Mouse (Mus musculus): Measurements from ENCODE around the gene Arhgef10l. TPM values are rescaled to one million over a fixed set of nuclear protein-coding genes. Genes with fewer than 3 reads are reported as not detected.

The Arhgef10l gene
- polyA plus RNA-seq, 1 experiment from 2014 or later: 26.9 TPM

DNA sequence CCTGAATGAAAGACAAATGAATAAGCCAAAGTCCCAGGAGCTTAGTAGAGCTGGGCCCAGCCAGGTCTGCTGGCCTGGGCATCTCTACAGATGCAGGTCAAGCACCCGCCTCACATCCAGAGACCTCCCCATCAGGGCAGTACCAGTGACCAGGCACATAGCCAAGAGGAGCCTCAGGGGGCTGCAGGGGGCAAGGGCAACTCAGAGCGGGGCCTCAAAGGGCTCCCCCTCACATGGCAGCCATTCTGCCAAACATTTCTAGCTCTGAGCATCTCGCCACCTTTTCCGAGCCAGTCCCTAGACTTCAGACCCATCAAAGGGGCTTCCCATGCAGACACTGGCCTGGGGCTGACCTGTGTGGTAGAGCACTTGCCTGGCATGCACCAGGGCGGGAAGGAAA is 27.2 kb downstream of the Arhgef10l start:
- no peaks in the 10 kb centered on the region for H3K27me3 ChIP-seq
- no peak overlapping the region for H3K4me3 ChIP-seq
- ATAC-seq (replicated peaks): no peak
- peaks cover 24% of the 10 kb centered on the region for H3K4me1 ChIP-seq
- H3K9me3 ChIP-seq: no peaks in the 10 kb centered on the region
- H3K4me2 ChIP-seq (replicated peaks): no peak overlapping the region
- H3K9ac ChIP-seq (replicated peaks): no peak overlapping the region
- H3K27ac ChIP-seq (replicated peaks): no peak overlapping the region
- WGBS: 91% methylated on average over 5 of the region's 5 CpGs
- no peaks in the 10 kb centered on the region; the same call in 1 of the 2 replicates for H3K36me3 ChIP-seq

DNA sequence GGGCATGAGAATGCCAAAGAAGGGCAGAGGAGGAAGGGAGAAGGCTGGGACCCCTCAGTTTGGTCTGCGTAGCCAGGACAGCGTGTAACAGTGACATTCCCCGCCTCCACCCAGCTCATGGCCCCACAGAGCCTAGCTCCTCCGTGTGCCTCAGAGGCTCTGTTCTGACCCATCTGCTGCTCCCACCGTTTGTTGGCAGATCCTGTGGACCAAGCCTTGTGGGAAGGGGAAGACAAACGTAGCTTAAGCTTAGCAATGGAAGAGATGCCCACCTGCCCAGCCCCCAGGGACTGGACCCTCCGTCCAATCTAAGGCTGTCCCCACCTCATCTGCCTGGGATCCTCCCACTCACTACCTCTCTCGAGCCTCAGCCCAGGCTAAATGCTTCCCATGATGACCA is 28.5 kb downstream of the Arhgef10l start:
- no peak for ATAC-seq (replicated peaks)
- Histone ChIP-seq H3K27ac (replicated peaks) (no peak overlapping the region), H3K36me3 (no peaks in the 10 kb centered on the region), H3K4me1 (peaks cover 24% of the 10 kb centered on the region), H3K4me3 (no peak overlapping the region), H3K9me3 (no peaks in the 10 kb centered on the region), H3K9ac (replicated peaks) (no peak overlapping the region), H3K4me2 (replicated peaks) (no peak overlapping the region), H3K27me3 (no peaks in the 10 kb centered on the region)
- WGBS: 74% methylated on average over 8 of the region's 8 CpGs

DNA sequence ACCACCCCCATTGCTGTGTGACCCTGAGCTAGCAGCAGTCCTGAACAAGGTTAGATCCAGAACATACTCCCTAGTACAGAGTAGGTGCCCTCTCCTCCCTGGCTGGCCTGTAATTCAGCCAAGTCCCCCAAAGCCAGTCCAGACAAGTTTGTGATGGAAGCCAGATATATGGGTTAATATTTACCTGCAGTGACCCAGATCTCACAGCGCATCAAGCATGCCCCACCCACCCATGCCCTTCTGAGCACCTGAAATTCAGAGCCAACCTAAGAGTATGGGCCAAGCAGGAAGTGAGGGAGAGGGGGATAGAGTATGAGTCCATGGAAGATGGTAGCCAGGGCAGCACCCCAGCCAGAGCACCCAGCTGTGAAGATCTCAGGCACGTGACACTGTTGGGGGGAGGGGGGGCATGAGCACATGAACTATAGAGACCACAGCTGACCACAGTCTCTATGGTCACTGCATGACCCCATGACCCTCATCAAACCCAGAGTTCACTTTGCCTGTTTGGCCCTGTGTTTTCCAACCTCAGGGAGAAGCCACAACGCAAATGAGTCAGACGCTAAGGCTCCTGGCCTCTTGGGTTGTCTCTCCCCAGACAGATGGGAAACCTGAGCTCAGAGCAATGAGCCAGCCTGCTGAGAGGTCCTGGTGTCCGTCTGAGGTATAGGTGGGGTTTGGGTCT is 29.4 kb downstream of the Arhgef10l start:
- Histone ChIP-seq H3K9ac (replicated peaks) (no peak overlapping the region), H3K4me1 (peaks cover 17% of the 10 kb centered on the region), H3K4me2 (replicated peaks) (no peak overlapping the region), H3K27me3 (no peaks in the 10 kb centered on the region), H3K4me3 (no peak overlapping the region), H3K9me3 (no peaks in the 10 kb centered on the region), H3K36me3 (no peaks in the 10 kb centered on the region), H3K27ac (replicated peaks) (no peak overlapping the region)
- WGBS: 78% methylated on average over 5 of the region's 5 CpGs
- ATAC-seq (replicated peaks): no peak

DNA sequence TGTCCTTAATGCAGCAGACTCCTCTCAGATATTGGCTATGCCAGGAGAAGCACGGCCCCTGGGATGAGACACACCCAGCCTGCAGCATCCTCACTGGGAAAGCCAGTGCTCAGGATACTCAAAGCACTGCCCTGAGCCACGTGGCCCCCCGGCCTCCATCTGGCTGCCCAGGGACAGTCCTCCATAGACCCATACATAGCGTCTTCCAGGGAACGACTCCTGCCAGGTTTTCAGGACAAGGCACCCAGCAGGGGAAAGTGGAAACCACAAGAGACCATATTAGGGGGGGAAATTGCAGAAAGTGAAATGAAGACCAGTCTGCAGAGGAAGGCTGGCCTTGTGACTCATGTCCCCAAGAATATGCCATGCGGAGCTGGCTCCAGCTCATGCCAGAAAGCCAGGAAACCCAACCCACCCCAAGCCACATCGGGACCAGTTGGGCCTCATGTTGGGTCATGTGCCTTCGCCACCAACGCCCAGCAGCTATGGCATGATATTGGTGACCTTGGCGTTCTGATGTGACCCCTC is 30.9 kb downstream of the Arhgef10l start:
- Histone ChIP-seq H3K27ac (replicated peaks) (no peak overlapping the region), H3K4me2 (replicated peaks) (no peak overlapping the region), H3K27me3 (no peaks in the 10 kb centered on the region), H3K36me3 (no peaks in the 10 kb centered on the region), H3K9me3 (no peaks in the 10 kb centered on the region), H3K4me3 (no peak overlapping the region), H3K4me1 (peaks cover 14% of the 10 kb centered on the region; the same call in 1 of the 2 replicates), H3K9ac (replicated peaks) (no peak overlapping the region)
- 87% methylated on average over 10 of the region's 10 CpGs for WGBS
- no peak for ATAC-seq (replicated peaks)

DNA sequence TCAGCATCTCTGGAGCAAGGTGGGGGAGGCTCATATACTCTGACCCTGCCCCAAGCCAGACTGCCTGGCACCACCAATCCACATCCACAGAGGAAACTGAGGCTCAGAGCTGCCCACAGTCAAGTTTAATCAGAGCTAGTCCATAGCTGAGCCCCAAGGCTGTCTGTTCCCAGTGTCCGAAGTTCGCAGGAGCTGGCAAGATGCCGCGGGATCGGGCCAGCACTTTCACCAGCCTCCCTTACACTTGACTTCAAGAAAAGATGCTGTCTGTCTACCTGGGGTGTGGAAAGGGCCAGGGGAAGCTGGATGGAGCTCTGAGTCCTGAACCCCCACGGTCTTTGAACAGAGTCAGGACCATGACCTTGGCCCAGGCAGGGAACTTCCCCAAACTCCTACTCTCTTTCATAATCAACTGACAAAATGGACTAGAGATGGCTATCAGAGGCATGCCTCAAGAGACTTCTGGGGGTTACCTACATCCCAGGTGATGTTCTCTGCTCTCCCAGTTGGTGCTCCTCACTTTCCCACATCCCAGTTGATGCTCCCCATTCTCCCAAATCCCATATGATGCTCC is 34.4 kb downstream of the Arhgef10l start:
- Histone ChIP-seq H3K9me3 (no peaks in the 10 kb centered on the region), H3K27me3 (no peaks in the 10 kb centered on the region), H3K4me2 (replicated peaks) (no peak overlapping the region), H3K4me3 (no peak overlapping the region), H3K27ac (replicated peaks) (no peak overlapping the region), H3K4me1 (peaks cover 25% of the 10 kb centered on the region), H3K9ac (replicated peaks) (no peak overlapping the region), H3K36me3 (no peaks in the 10 kb centered on the region)
- 83% methylated on average over 6 of the region's 6 CpGs for WGBS
- ATAC-seq (replicated peaks): no peak

DNA sequence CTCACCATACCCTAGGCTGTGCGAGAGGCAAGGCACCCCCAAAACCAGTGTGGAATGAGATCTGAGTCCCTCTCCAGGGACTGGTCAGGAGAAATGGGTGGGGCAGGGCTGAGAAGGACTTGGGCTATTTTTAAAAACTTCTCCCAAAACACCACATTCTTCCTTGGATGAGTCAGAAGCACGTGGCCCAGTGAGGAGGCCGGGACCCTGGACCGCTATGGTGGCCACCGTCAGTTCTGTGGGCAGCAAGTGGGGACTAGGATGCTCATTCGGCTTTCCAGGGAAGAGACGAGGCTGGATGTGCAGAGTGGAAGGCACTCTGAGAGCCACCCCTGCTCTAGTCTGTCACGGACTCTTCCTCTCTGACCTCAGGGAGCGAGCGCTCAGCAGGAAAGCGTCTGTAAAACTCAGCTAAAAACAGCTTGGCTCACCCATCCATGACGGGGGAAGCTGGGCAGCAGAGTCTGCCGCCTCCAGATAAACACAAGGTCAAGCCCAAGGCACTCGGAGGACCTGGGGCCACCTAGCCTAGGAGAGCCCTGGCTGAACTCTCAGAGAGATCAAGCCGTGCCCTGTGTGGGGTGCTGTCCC is 35.1 kb downstream of the Arhgef10l start:
- Histone ChIP-seq H3K4me2 (replicated peaks) (no peak overlapping the region), H3K4me3 (no peak overlapping the region), H3K36me3 (no peaks in the 10 kb centered on the region), H3K9me3 (no peaks in the 10 kb centered on the region), H3K9ac (replicated peaks) (no peak overlapping the region), H3K27ac (replicated peaks) (no peak overlapping the region), H3K4me1 (peaks cover 31% of the 10 kb centered on the region), H3K27me3 (no peaks in the 10 kb centered on the region)
- ATAC-seq (replicated peaks): no peak
- 58% methylated on average over 15 of the region's 15 CpGs for WGBS

DNA sequence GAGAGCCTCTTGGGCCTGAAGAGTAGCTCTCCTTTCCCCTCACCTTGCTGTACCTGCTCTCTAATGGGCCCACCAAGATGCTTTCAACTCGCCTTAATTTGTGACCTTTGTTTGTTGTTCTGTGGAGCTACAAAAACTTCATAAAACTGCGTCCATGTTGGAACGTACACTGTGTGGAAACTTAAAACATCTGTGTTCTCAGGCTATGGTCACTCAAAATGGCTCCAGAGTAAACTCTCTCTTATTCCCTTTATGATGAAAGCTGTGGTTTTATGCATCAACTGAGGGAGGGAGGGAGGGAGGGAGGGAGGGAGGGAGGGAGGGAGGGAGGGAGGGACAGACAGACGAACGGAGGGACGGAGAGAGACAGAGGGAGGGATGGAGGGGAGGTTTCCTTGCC is 35.7 kb downstream of the Arhgef10l start:
- Histone ChIP-seq H3K4me3 (no peak overlapping the region), H3K4me1 (peaks cover 37% of the 10 kb centered on the region)
- no peak for ATAC-seq (replicated peaks)

DNA sequence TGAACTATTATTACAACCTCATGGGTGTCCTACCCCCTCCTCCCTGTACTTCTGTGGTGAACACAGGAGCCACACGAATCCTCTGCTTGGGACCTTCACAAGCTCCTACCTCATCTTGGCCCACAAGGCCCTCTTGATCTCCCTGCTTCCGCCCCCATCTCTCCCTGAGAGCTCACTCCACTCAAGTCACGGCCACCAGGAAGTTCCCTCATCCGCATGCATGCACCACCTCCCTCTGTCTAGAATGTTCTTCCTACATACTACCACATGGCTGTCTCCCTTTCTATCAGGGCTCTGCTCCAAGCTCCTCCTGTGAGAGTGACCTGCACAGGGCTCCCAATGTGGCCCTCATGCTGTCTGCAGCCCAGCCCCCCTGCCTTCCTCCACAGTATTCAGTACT is 36.8 kb downstream of the Arhgef10l start:
- Histone ChIP-seq H3K27ac (replicated peaks) (peak overlapping the region; percentile 54; the same call in 1 of the 2 replicates), H3K9ac (replicated peaks) (no peak overlapping the region), H3K27me3 (no peaks in the 10 kb centered on the region), H3K9me3 (no peaks in the 10 kb centered on the region), H3K4me3 (no peak overlapping the region), H3K4me1 (peaks cover 49% of the 10 kb centered on the region), H3K4me2 (replicated peaks) (no peak overlapping the region), H3K36me3 (no peaks in the 10 kb centered on the region)
- WGBS: 73% methylated on average over 4 of the region's 4 CpGs
- ATAC-seq (replicated peaks): no peak

More for the DNA sequence above, 35.7 kb downstream of the Arhgef10l start:
- Histone ChIP-seq H3K36me3 (no peaks in the 10 kb centered on the region), H3K27me3 (no peaks in the 10 kb centered on the region), H3K27ac (replicated peaks) (no peak overlapping the region), H3K9me3 (no peaks in the 10 kb centered on the region), H3K4me2 (replicated peaks) (no peak overlapping the region), H3K9ac (replicated peaks) (no peak overlapping the region)
- 58% methylated on average over 6 of the region's 6 CpGs for WGBS

DNA sequence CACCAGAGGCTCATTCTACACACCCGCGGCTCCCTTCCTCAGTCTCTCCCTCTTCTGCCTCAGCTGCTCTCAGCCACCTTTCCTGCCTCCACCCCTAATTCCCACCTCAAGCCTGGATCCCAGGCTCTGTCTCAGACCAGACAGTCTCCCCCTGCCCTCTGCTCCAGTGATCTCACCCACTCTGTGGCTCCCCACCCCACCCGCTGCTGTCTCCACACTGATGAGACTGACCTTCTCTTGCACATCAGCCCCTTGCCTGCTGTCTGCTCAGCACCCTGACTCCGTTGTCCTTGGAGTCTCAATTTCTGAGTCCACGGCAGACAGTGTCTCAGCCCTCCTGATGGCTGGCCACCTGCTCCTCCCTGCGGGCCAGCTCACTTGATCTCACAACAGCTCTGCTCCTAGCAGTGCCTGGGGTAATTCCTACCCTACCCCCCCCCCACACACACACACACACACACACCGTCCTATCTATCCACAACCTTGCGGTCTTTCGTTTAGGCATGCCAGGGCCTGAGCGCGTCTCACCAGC is 37.3 kb downstream of the Arhgef10l start:
- Histone ChIP-seq H3K4me1 (peaks cover 54% of the 10 kb centered on the region), H3K36me3 (no peaks in the 10 kb centered on the region), H3K4me3 (no peak overlapping the region), H3K27ac (replicated peaks) (0 out of 2 replicates have a peak overlapping the region, but pooled peaks have one; percentile 54), H3K9me3 (no peaks in the 10 kb centered on the region), H3K4me2 (replicated peaks) (no peak overlapping the region), H3K27me3 (no peaks in the 10 kb centered on the region), H3K9ac (replicated peaks) (no peak overlapping the region)
- 45% methylated on average over 11 of the region's 11 CpGs for WGBS
- ATAC-seq (replicated peaks): no peak

DNA sequence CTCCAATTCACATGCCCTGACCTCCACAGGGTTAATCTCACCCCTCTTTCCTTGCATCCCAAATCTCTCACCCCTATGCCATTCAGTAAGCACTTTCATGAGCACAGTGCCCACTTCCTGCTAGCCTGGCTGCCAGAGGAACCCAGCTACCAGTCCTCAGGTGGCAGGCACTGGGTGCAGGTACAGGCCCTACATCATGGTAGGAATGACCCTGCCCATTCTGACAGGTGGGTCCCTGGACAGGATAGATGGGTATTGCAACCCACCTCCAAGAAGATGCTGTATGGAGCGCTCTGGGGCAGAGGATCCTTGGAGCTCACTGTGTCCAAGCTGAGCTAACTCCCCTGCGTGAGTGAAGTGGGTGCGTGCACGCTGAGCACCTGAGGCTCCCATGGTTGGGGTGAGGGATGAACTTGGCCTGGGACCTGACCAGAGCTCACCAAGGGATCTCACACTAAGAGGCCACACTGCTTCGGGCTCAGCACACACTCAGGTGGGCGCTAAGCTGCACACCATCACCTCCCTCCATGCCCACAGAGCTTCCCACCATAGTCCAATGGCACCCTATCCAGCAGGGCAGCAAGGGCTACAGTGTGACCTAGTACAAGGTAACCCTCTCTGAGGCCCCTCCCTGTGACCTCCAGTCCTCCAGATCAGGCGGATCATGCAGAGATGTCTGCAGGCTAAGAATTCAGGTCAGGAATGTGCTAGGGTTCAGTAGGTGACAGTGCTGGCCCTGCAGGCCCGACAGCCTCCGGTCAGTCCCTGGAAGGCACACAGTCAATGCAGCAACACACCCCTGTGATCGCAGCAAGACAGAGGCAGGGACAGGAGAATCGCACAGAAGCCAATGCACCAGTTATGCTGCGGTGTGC is 39.9 kb downstream of the Arhgef10l start:
- no peak for ATAC-seq (replicated peaks)
- Histone ChIP-seq H3K4me2 (replicated peaks) (no peak overlapping the region), H3K36me3 (no peaks in the 10 kb centered on the region), H3K9me3 (no peaks in the 10 kb centered on the region), H3K9ac (replicated peaks) (no peak overlapping the region), H3K4me3 (no peak overlapping the region), H3K27ac (replicated peaks) (peak overlapping the region; percentile 86), H3K4me1 (peaks cover 59% of the 10 kb centered on the region), H3K27me3 (no peaks in the 10 kb centered on the region)
- 60% methylated on average over 12 of the region's 12 CpGs for WGBS

DNA sequence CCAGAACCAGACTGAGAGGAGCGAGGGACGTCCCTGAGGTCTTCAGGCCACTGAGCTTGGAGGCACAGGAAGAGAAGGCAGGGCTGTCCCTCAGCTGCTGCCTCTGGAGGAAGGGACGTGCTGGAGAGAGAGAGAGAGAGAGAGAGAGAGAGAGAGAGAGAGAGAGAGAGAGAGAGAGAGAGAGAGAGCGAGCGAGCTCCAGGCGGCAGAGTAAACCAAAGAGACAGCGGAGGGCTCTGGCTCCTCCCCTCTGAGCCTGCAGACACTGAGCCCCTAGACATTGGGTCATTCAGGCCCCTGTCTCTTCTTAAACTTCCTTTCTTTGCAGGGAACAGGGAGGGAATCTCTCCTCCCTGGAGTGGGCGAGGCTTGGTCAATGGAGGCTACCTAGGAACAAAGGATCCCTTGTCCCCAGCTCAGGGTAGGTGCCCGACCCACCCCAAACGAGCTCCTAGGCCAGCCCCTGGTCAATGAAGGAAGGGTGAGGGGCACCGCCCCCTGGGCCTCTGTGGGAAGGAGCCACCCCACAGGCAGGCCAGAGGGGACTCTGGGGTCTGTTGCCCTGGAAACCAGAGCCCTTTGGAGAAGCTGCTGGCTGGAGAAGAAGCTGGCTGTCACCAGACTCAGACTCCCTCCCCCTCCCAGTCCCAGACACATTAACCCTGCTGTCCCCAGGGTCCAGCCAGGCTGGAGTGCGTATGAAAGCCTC is 41.2 kb downstream of the Arhgef10l start:
- WGBS: 3% methylated on average over 11 of the region's 12 CpGs
- no peaks in the 10 kb centered on the region for H3K9me3 ChIP-seq
- no peaks in the 10 kb centered on the region for H3K36me3 ChIP-seq
- no peaks in the 10 kb centered on the region for H3K27me3 ChIP-seq
- ATAC-seq (replicated peaks): peak; percentile 85
- peak overlapping the region; percentile 8; the same call in 1 of the 2 replicates for H3K9ac ChIP-seq (replicated peaks)
- H3K27ac ChIP-seq (replicated peaks): peak overlapping the region; percentile 86
- peak overlapping the region; percentile 19 for H3K4me2 ChIP-seq (replicated peaks)
- no peak overlapping the region for H3K4me3 ChIP-seq
- peaks cover 55% of the 10 kb centered on the region for H3K4me1 ChIP-seq
